Mouse (Mus musculus): ENCODE measurements around the gene Ralgps1.

GRCm38 (mm10) chr2:33370276-33370776 is 960 bp downstream of the Ralgps1 start:
- TF ChIP-seq POLR2A (IDR thresholded peaks at IDR 0.05; ENCODE audit: low read depth, low read length), result no peak
- TF ChIP-seq CTCF (IDR thresholded peaks at IDR 0.05; ENCODE audit: extremely low read depth, insufficient read depth, insufficient read length, insufficient replicate concordance), result no peak

Measured in spleen, adult 2 months (tissue).